Mouse (Mus musculus) midbrain, embryonic 13.5 days (tissue): Measurements from ENCODE around the gene Elovl4. TPM values are rescaled to one million over a fixed set of nuclear protein-coding genes. Genes with fewer than 3 reads are reported as not detected.

Experiments
- ATAC-seq: fragments of 200-750 bp; cut with Nextera tagmentation; 2 replicates; pipeline ENCODE4 v1.8.0; 2017; ENCODE audit warnings: mild to moderate bottlenecking, moderate TSS enrichment, moderate library complexity
- H3K27ac ChIP-seq: fragments of 300-500 bp; sonication (generic); 2 replicates; pipeline ENCODE4 v1.5.1; 2015; ENCODE audit warnings: inconsistent platforms, mild to moderate bottlenecking, moderate library complexity
- H3K27me3 ChIP-seq: fragments of 300-500 bp; sonication (generic); 2 replicates; pipeline ENCODE4 v1.6.1; 2015; ENCODE audit warnings: mild to moderate bottlenecking, inconsistent platforms
- H3K36me3 ChIP-seq: fragments of 300-500 bp; sonication (generic); 2 replicates; pipeline ENCODE4 v1.6.1; 2015; ENCODE audit warnings: mild to moderate bottlenecking, inconsistent platforms
- H3K4me1 ChIP-seq: fragments of 300-500 bp; sonication (generic); replicated peaks from 2 replicates; pipeline ENCODE4 v1.6.1; 2015; ENCODE audit warnings: inconsistent platforms
- H3K4me2 ChIP-seq: fragments of 300-500 bp; sonication (generic); replicated peaks from 2 replicates; pipeline ENCODE4 v1.6.1; 2015; ENCODE audit warnings: moderate library complexity, mild to moderate bottlenecking, inconsistent platforms
- H3K4me3 ChIP-seq: fragments of 300-500 bp; sonication (generic); replicated peaks from 2 replicates; pipeline ENCODE4 v1.5.1; 2015; ENCODE audit warnings: mild to moderate bottlenecking, inconsistent platforms
- H3K9ac ChIP-seq: fragments of 300-500 bp; sonication (generic); replicated peaks from 2 replicates; pipeline ENCODE4 v1.6.1; 2015; ENCODE audit warnings: mild to moderate bottlenecking, inconsistent platforms
- H3K9me3 ChIP-seq: fragments of 300-500 bp; sonication (generic); 2 replicates; pipeline ENCODE4 v1.6.1; 2016; ENCODE audit warnings: mild to moderate bottlenecking, inconsistent platforms
- WGBS: fragments of 180-500 bp; shearing (Covaris S2); methylation state at CpG from one replicate; pipeline ENCODE4 v1.1.7; 2015; 5-methylcytosine and 5-hydroxymethylcytosine counted together
- polyA plus RNA-seq: library from polyadenylated mRNA; unstranded; fragments of >200 nt; fragmentation: Nextera tagmentation; extraction: Ambion mirVana; gene quantifications from 2 replicates; pipeline ENCODE4 v1.2.1, GENCODE M21; 2015

The Elovl4 gene
- polyA plus RNA-seq, 1 experiment from 2014 or later = 70.1 TPM

DNA sequence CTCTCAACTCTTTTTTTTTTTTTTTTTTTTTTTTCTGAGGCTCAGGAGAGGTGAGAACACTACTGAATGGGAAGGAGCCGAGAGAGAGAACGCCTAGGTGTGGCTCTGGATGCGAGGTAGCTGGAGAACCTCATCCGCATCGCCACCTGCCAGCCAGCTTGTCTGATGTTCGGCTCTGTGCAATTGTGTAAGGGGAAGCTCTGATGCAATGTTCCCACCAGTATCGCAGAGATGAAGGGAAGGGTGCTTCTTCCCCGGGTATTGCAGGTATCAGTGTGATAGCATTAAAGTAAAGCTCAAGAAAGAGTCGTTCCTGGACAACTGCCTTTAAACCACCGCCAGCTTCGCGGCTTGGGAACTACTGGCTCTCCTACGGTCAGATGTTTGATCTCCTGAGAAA, 1.7 kb downstream of the Elovl4 start:
- no peak for ATAC-seq

DNA sequence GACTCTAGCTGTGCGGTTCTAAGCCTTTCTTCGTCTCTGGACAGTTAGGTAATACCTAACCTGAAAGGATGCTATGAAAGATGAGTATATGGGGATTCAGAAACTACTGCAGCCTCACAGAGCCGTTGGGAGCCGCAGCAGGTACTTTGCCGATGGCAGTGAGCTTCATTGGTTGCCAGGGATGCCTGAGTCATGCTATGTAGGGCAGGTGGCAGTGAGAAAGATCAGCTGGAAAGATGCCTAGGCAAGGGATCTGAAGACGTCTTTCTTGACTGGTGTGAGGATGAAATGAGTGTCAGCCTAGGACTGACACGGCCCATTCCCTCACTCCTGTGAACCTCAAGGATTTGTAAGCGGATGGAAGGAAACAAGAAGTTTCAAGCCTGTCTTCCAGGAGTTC, 8.2 kb downstream of the Elovl4 start:
- Histone ChIP-seq H3K4me2 (no peak overlapping the region), H3K27ac (no peak overlapping the region), H3K9me3 (no peaks in the 10 kb centered on the region), H3K4me1 (peaks cover 5% of the 10 kb centered on the region; the same call in 1 of the 2 replicates), H3K9ac (no peak overlapping the region), H3K27me3 (no peaks in the 10 kb centered on the region), H3K36me3 (no peaks in the 10 kb centered on the region), H3K4me3 (no peak overlapping the region)
- 81% methylated on average over 8 of the region's 8 CpGs for WGBS
- no peak for ATAC-seq

More for the DNA sequence above, 1.7 kb downstream of the Elovl4 start:
- peak overlapping the region; percentile 83 for H3K4me3 ChIP-seq
- H3K36me3 ChIP-seq = no peaks in the 10 kb centered on the region
- no peak overlapping the region for H3K27ac ChIP-seq
- peak overlapping the region; percentile 74 for H3K4me2 ChIP-seq
- peaks cover 35% of the 10 kb centered on the region for H3K4me1 ChIP-seq
- peak overlapping the region; percentile 93 for H3K9ac ChIP-seq
- H3K9me3 ChIP-seq = no peaks in the 10 kb centered on the region
- H3K27me3 ChIP-seq = no peaks in the 10 kb centered on the region
- 59% methylated on average over 13 of the region's 13 CpGs for WGBS

- Histone ChIP-seq H3K27me3 (no peaks in the 10 kb centered on the region), H3K36me3 (no peaks in the 10 kb centered on the region), H3K27ac (no peak overlapping the region), H3K4me3 (no peak overlapping the region), H3K4me1 (no peaks in the 10 kb centered on the region), H3K9ac (no peak overlapping the region), H3K9me3 (no peaks in the 10 kb centered on the region), H3K4me2 (no peak overlapping the region)
- 89% methylated on average over 7 of the region's 7 CpGs for WGBS
- no peak for ATAC-seq
Measured at GRCm38 (mm10) chr9:83796875-83797274, 9.2 kb downstream of the Elovl4 start.

DNA sequence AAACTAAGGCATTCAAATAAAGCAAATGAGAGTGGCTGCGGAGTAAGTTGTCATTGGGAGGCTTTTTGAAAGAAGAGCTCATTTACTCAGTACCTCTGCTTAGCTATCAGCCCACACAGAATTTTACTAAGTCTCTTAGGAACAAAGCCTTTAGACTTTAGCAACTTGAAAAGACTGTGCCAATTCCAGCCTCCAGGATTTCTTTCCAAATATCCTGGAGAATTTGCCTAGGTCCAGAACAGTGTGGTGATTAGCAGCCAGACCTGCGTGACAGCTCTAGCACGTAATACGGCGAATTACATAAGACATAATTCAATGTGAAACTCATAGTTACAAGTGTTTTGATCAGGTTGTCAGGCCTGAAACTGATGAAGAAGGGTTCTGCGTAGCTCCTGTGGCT, 16.8 kb downstream of the Elovl4 start:
- no peak for ATAC-seq
- WGBS = 95% methylated on average over 6 of the region's 6 CpGs
- no peaks in the 10 kb centered on the region for H3K27me3 ChIP-seq

DNA sequence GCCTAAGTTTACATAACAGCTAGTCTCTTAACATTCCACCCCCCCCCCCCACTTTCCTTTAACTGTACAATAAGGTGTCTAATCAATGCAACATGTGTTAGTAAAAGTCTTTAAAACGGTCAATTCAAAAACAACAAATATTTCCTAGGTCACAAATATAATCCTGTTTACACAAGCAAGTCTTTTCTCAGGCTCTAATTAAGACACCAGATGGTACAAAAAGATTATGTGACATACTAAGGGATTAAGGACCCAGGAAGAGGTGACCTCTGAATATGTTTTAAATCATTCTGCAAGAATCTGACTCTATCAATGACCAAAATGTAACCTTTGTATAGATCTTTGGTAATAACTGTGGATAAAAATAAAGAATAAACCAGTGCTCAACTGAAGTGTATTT, 20.6 kb downstream of the Elovl4 start:
- Histone ChIP-seq H3K4me2 (no peak overlapping the region), H3K36me3 (peaks cover 57% of the 10 kb centered on the region), H3K4me3 (no peak overlapping the region), H3K9me3 (no peaks in the 10 kb centered on the region), H3K4me1 (no peaks in the 10 kb centered on the region), H3K27me3 (no peaks in the 10 kb centered on the region), H3K9ac (no peak overlapping the region), H3K27ac (no peak overlapping the region)
- 77% methylated on average over 1 of the region's 1 CpGs for WGBS
- no peak for ATAC-seq

More for the DNA sequence above, 16.8 kb downstream of the Elovl4 start:
- no peak overlapping the region for H3K27ac ChIP-seq
- H3K4me2 ChIP-seq = no peak overlapping the region
- no peaks in the 10 kb centered on the region for H3K9me3 ChIP-seq
- no peaks in the 10 kb centered on the region for H3K4me1 ChIP-seq
- no peak overlapping the region for H3K9ac ChIP-seq
- H3K36me3 ChIP-seq = peaks cover 33% of the 10 kb centered on the region
- H3K4me3 ChIP-seq = no peak overlapping the region

- no peak for ATAC-seq
- H3K4me1 ChIP-seq = no peaks in the 10 kb centered on the region
- 0 out of 2 replicates have a peak, but pooled peaks cover 3% of the 10 kb centered on the region for H3K9me3 ChIP-seq
- no peak overlapping the region for H3K27ac ChIP-seq
- no peak overlapping the region for H3K4me2 ChIP-seq
- peaks cover 28% of the 10 kb centered on the region for H3K36me3 ChIP-seq
- 92% methylated on average over 9 of the region's 9 CpGs for WGBS
- no peak overlapping the region for H3K4me3 ChIP-seq
- no peak overlapping the region for H3K9ac ChIP-seq
- H3K27me3 ChIP-seq = no peaks in the 10 kb centered on the region
Measured at GRCm38 (mm10) chr9:83778317-83778960, 27.6 kb downstream of the Elovl4 start.

- no peaks in the 10 kb centered on the region for H3K9me3 ChIP-seq
- no peaks in the 10 kb centered on the region; the same call in 1 of the 2 replicates for H3K4me1 ChIP-seq
- no peak overlapping the region for H3K4me2 ChIP-seq
- 66% methylated on average over 4 of the region's 4 CpGs for WGBS
- H3K27me3 ChIP-seq = no peaks in the 10 kb centered on the region
- H3K27ac ChIP-seq = no peak overlapping the region
- ATAC-seq = peak; percentile 66
- no peaks in the 10 kb centered on the region for H3K36me3 ChIP-seq
- H3K9ac ChIP-seq = no peak overlapping the region
- H3K4me3 ChIP-seq = no peak overlapping the region
Measured at GRCm38 (mm10) chr9:83761318-83761717, 44.8 kb downstream of the Elovl4 start.

- H3K4me1 ChIP-seq = 0 out of 2 replicates have a peak, but pooled peaks cover 3% of the 10 kb centered on the region
- no peaks in the 10 kb centered on the region for H3K36me3 ChIP-seq
- H3K9ac ChIP-seq = no peak overlapping the region
- ATAC-seq = no peak
- no peak overlapping the region for H3K4me3 ChIP-seq
- H3K27me3 ChIP-seq = no peaks in the 10 kb centered on the region
- H3K9me3 ChIP-seq = no peaks in the 10 kb centered on the region
- WGBS = 88% methylated on average over 2 of the region's 2 CpGs
- H3K27ac ChIP-seq = no peak overlapping the region
- H3K4me2 ChIP-seq = no peak overlapping the region
Measured at GRCm38 (mm10) chr9:83731877-83732276, 74.2 kb downstream of the Elovl4 start.

- Histone ChIP-seq H3K9ac (no peak overlapping the region), H3K36me3 (no peaks in the 10 kb centered on the region), H3K9me3 (no peaks in the 10 kb centered on the region), H3K27me3 (no peaks in the 10 kb centered on the region), H3K4me3 (no peak overlapping the region), H3K4me2 (no peak overlapping the region), H3K27ac (no peak overlapping the region), H3K4me1 (0 out of 2 replicates have a peak, but pooled peaks cover 3% of the 10 kb centered on the region)
- ATAC-seq = no peak
- WGBS = 70% methylated on average over 7 of the region's 7 CpGs
Measured at GRCm38 (mm10) chr9:83730836-83731235, 75.2 kb downstream of the Elovl4 start.

Other genes with a start within 250 kb of the Elovl4 start
- gene Ttk, start 28.4 kb upstream of the Elovl4 start, polyA plus RNA-seq = 14.6 and 15.1 TPM in 2 replicates
- gene Bckdhb, start 118.9 kb upstream of the Elovl4 start, polyA plus RNA-seq = 31.0 and 31.4 TPM in 2 replicates